ENCODE assay signal across 10 mouse cellular contexts in the genomic region with DNA sequence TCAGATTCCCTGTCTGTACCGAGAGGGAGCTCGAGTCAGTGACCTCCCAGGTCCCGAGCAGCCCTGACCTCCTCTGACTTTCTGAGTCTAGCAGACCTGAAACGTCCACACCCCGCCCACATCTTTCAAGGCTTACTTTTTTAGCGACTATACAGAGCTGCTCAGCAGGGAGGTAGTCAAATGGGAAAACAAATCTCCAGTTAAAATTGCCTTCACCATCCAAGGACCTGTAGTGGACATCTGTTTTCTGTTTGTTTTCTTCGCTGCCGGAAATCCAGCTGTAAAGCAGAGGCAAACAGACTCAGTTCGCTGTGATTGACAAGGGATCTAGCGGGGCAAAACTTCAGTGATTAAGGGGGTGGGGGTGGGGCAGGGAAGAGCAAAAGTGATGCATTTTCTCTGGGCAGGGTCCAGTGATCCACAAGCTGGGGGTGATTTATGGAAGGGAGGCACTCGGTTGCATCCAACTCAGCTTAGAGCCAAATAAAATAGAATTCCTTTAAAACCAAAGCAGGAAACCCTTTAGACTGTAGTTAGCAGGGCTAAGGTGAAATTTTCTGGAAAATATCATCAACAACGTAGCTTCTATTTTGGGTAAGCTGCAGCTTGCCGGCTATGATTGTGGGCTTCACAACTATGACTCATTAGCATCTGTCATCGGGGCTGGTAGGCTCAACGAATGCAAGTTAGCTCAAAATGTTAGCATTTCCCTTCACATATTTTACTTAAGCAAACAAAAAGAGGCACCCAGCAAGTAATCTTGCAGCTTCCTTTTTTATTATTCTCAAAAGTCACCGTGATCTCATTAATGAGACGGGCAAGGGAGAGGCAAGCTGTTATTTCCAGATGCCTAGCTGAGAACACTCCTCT.
A peak's percentile ranks its signal among the peaks of the same experiment; 100 is the strongest.
DNase-seq lines count a peak whose midpoint lies in the region; ATAC-seq and TF ChIP-seq lines count a peak whose summit lies in the region.
"Had no signal": no experiment of that assay in that cellular context is flagged by ENCODE, and none has a peak within 500 bp of the region (broad histone marks: within the 10 kb centered on the region; RNA-seq: fewer than 3 reads in every experiment).

No protein-coding gene starts in this region.

- 23% methylated on average over 17 of the region's 17 CpGs for WGBS in intestine, embryonic 14.5 days
- WGBS in intestine, postnatal 0 days: 34% methylated on average over 17 of the region's 17 CpGs
- WGBS in forebrain, postnatal 0 days: 30% methylated on average over 17 of the region's 17 CpGs
- 7% methylated on average over 17 of the region's 17 CpGs for WGBS in limb, embryonic 12.5 days

- TF ChIP-seq CTCF in intestine, postnatal 0 days (IDR thresholded peaks at IDR 0.05; ENCODE audit: low read depth): no peak
- no peak for TF ChIP-seq CTCF in bone marrow macrophage, adult 2 months (IDR thresholded peaks at IDR 0.05; ENCODE audit: low read depth, low read length)
- no peak for TF ChIP-seq CTCF in forebrain, postnatal 0 days (IDR thresholded peaks at IDR 0.05; ENCODE audit: low read depth)

- 0 out of 2 replicates have a peak, but pooled peaks cover 8% of the 10 kb centered on the region for H3K4me1 ChIP-seq in intestine, embryonic 14.5 days (replicated peaks; ENCODE audit: control insufficient read depth, insufficient read depth, low read length)
- H3K4me1 ChIP-seq in intestine, postnatal 0 days (replicated peaks; ENCODE audit: control insufficient read depth, insufficient read depth, low read length): 0 out of 2 replicates have a peak, but pooled peaks cover 2% of the 10 kb centered on the region
- H3K4me1 ChIP-seq in bone marrow macrophage, adult 2 months (ENCODE audit: control insufficient read depth, insufficient read depth, low read length): peaks cover 12% of the 10 kb centered on the region
- peaks cover 15% of the 10 kb centered on the region; the same call in 1 of the 2 replicates for H3K4me1 ChIP-seq in forebrain, postnatal 0 days (ENCODE audit: insufficient read depth)
- peaks cover 37% of the 10 kb centered on the region for H3K4me1 ChIP-seq in limb, embryonic 12.5 days (replicated peaks)
- H3K4me1 ChIP-seq: megakaryocyte, embryonic 14.5 days had no signal

- peaks cover 6% of the 10 kb centered on the region; the same call in 1 of the 2 replicates for H3K36me3 ChIP-seq in intestine, embryonic 14.5 days (ENCODE audit: control insufficient read depth, insufficient read depth, low read length)
- H3K36me3 ChIP-seq in intestine, postnatal 0 days (ENCODE audit: control insufficient read depth, insufficient read depth): no peaks in the 10 kb centered on the region; the same call in 1 of the 2 replicates
- H3K36me3 ChIP-seq in forebrain, postnatal 0 days (ENCODE audit: insufficient read depth): no peaks in the 10 kb centered on the region
- no peaks in the 10 kb centered on the region for H3K36me3 ChIP-seq in limb, embryonic 12.5 days

- H3K9ac ChIP-seq in intestine, embryonic 14.5 days (ENCODE audit: low read length): no peak overlapping the region
- no peak overlapping the region for H3K9ac ChIP-seq in intestine, postnatal 0 days (ENCODE audit: low read depth, low read length)
- no peak overlapping the region for H3K9ac ChIP-seq in forebrain, postnatal 0 days
- 0 out of 2 replicates have a peak overlapping the region, but pooled peaks have one; percentile 12 for H3K9ac ChIP-seq in limb, embryonic 12.5 days (replicated peaks)

- H3K4me2 ChIP-seq in intestine, embryonic 14.5 days (ENCODE audit: low read length): 0 out of 2 replicates have a peak overlapping the region, but pooled peaks have one; percentile 1
- H3K4me2 ChIP-seq in intestine, postnatal 0 days (replicated peaks; ENCODE audit: low read depth): no peak overlapping the region
- H3K4me2 ChIP-seq in forebrain, postnatal 0 days (ENCODE audit: low read depth): peak overlapping the region; percentile 8
- H3K4me2 ChIP-seq in limb, embryonic 12.5 days: peak overlapping the region; percentile 45

- no peaks in the 10 kb centered on the region for H3K9me3 ChIP-seq in intestine, embryonic 14.5 days (ENCODE audit: control insufficient read depth, low read length)
- no peaks in the 10 kb centered on the region for H3K9me3 ChIP-seq in intestine, postnatal 0 days (ENCODE audit: control insufficient read depth)
- no peaks in the 10 kb centered on the region for H3K9me3 ChIP-seq in forebrain, postnatal 0 days (ENCODE audit: low read length)
- no peaks in the 10 kb centered on the region for H3K9me3 ChIP-seq in limb, embryonic 12.5 days
- H3K9me3 ChIP-seq: megakaryocyte, embryonic 14.5 days had no signal

- no peaks in the 10 kb centered on the region for H3K27me3 ChIP-seq in intestine, embryonic 14.5 days (replicated peaks; ENCODE audit: control insufficient read depth, insufficient read depth, low read length)
- H3K27me3 ChIP-seq in intestine, postnatal 0 days (replicated peaks; ENCODE audit: control insufficient read depth, insufficient read depth, low read length): no peaks in the 10 kb centered on the region
- no peaks in the 10 kb centered on the region for H3K27me3 ChIP-seq in forebrain, postnatal 0 days (ENCODE audit: insufficient read depth, low read length)
- no peaks in the 10 kb centered on the region for H3K27me3 ChIP-seq in limb, embryonic 12.5 days

- TF ChIP-seq POLR2A in bone marrow macrophage, adult 2 months (IDR thresholded peaks at IDR 0.05; ENCODE audit: borderline replicate concordance, low read depth, low read length): no peak

- no peak overlapping the region for H3K4me3 ChIP-seq in intestine, embryonic 14.5 days (ENCODE audit: low read depth, low read length)
- H3K4me3 ChIP-seq in intestine, postnatal 0 days (ENCODE audit: low read depth, low read length): no peak overlapping the region
- no peak overlapping the region for H3K4me3 ChIP-seq in bone marrow macrophage, adult 2 months (ENCODE audit: insufficient read depth, low read length)
- no peak overlapping the region for H3K4me3 ChIP-seq in forebrain, postnatal 0 days (ENCODE audit: low read depth, low read length)
- H3K4me3 ChIP-seq in limb, embryonic 12.5 days (replicated peaks): no peak overlapping the region
- H3K4me3 ChIP-seq: megakaryocyte, embryonic 14.5 days had no signal

- no peak for ATAC-seq in intestine, embryonic 14.5 days (replicated peaks; ENCODE audit: low FRiP score, low TSS enrichment, low read depth)
- ATAC-seq in intestine, postnatal 0 days: no peak
- ATAC-seq in forebrain, postnatal 0 days: peak; percentile 73
- peak; percentile 56 for ATAC-seq in limb, embryonic 12.5 days (ENCODE audit: insufficient number of reproducible peaks, insufficient read depth, low FRiP score, low TSS enrichment, low read depth)

- DNase-seq in intestine, embryonic 14.5 days (ENCODE audit: low spot score): no peak
- DNase-seq in forebrain, postnatal 0 days: peak; percentile 60
- no peak for DNase-seq in lung, postnatal 14 days
- DNase-seq in thymus, postnatal 36 days: no peak
- no peak for DNase-seq in cerebellum, postnatal 4 days (ENCODE audit: low spot score in 2 of 2)
- DNase-seq: gastrocnemius, postnatal 14 days had no signal

- 0 out of 2 replicates have a peak overlapping the region, but pooled peaks have one; percentile 8 for H3K27ac ChIP-seq in intestine, embryonic 14.5 days (ENCODE audit: low read depth)
- no peak overlapping the region for H3K27ac ChIP-seq in intestine, postnatal 0 days (ENCODE audit: low read depth, low read length)
- 0 out of 2 replicates have a peak overlapping the region, but pooled peaks have one; percentile 9 for H3K27ac ChIP-seq in bone marrow macrophage, adult 2 months (ENCODE audit: insufficient read depth, low read depth, low read length)
- no peak overlapping the region for H3K27ac ChIP-seq in forebrain, postnatal 0 days (ENCODE audit: low read depth, low read length)
- H3K27ac ChIP-seq in limb, embryonic 12.5 days: peak overlapping the region; percentile 88

Comparison
In these comparisons a context has a peak if more than half of its experiments do, and no peak if none do; other contexts are left out.
1. H3K27ac ChIP-seq: peak in intestine, embryonic 14.5 days (single experiment), bone marrow macrophage, adult 2 months (single experiment) and limb, embryonic 12.5 days (single experiment); none in intestine, postnatal 0 days (single experiment) and forebrain, postnatal 0 days (single experiment).
2. ATAC-seq: peak in forebrain, postnatal 0 days (single experiment) and limb, embryonic 12.5 days (single experiment); none in intestine, embryonic 14.5 days (single experiment) and intestine, postnatal 0 days (single experiment).